Mouse (Mus musculus): ENCODE data around the gene Gm10644.

The Gm10644 gene

GRCm38 (mm10) chr8:83998231-83999056, 43.4 kb upstream of the Gm10644 start:
- peaks cover 50% of the 10 kb centered on the region for H3K36me3 ChIP-seq (ENCODE audit: insufficient read depth, low read length)
- H3K4me1 ChIP-seq (replicated peaks; ENCODE audit: low read depth, low read length), result peaks cover 54% of the 10 kb centered on the region
- peak overlapping the region; percentile 86 for H3K4me3 ChIP-seq (replicated peaks; ENCODE audit: low read length)
- H3K9me3 ChIP-seq (ENCODE audit: low read length), result no peaks in the 10 kb centered on the region
- TF ChIP-seq CTCF (conservative IDR thresholded peaks at IDR 0.05; ENCODE audit: low read length) (peak; percentile 43), NANOG (IDR thresholded peaks at IDR 0.05; ENCODE audit: borderline replicate concordance, low read length) (no peak), POU5F1 (IDR thresholded peaks at IDR 0.05; ENCODE audit: borderline replicate concordance, low read length) (no peak)
- H3K27me3 ChIP-seq (ENCODE audit: insufficient read depth, low read length), result peaks cover 40% of the 10 kb centered on the region

GRCm38 (mm10) chr8:83997511-83998141, 42.6 kb upstream of the Gm10644 start, which contains the start of gene Samd1:
Gene Samd1, plus strand, starts transcription at chr8:83997672.
- H3K4me3 ChIP-seq (replicated peaks; ENCODE audit: low read length), result peak within 1 kb of the TSS; percentile 86
- H3K27me3 ChIP-seq (ENCODE audit: insufficient read depth, low read length), result peaks cover 38% of the 10 kb centered on the region
- H3K36me3 ChIP-seq (ENCODE audit: insufficient read depth, low read length), result peaks cover 42% of the 10 kb centered on the region
- peaks cover 49% of the 10 kb centered on the region for H3K4me1 ChIP-seq (replicated peaks; ENCODE audit: low read depth, low read length)
- TF ChIP-seq POU5F1 (IDR thresholded peaks at IDR 0.05; ENCODE audit: borderline replicate concordance, low read length), result no peak
- TF ChIP-seq CTCF (conservative IDR thresholded peaks at IDR 0.05; ENCODE audit: low read length), result no peak
- TF ChIP-seq NANOG (IDR thresholded peaks at IDR 0.05; ENCODE audit: borderline replicate concordance, low read length), result no peak
- no peaks in the 10 kb centered on the region for H3K9me3 ChIP-seq (ENCODE audit: low read length)

- Histone ChIP-seq H3K9me3 (ENCODE audit: low read length) (no peaks in the 10 kb centered on the region), H3K4me1 (replicated peaks; ENCODE audit: low read depth, low read length) (peaks cover 44% of the 10 kb centered on the region), H3K36me3 (ENCODE audit: insufficient read depth, low read length) (peaks cover 40% of the 10 kb centered on the region), H3K4me3 (replicated peaks; ENCODE audit: low read length) (peak overlapping the region; percentile 85), H3K27me3 (ENCODE audit: insufficient read depth, low read length) (peaks cover 30% of the 10 kb centered on the region)
- TF ChIP-seq POU5F1 (IDR thresholded peaks at IDR 0.05; ENCODE audit: borderline replicate concordance, low read length), result no peak
- no peak for TF ChIP-seq NANOG (IDR thresholded peaks at IDR 0.05; ENCODE audit: borderline replicate concordance, low read length)
- no peak for TF ChIP-seq CTCF (conservative IDR thresholded peaks at IDR 0.05; ENCODE audit: low read length)
Observed at GRCm38 (mm10) chr8:83996567-83997505, 41.8 kb upstream of the Gm10644 start.

- H3K27me3 ChIP-seq (ENCODE audit: insufficient read depth, low read length), result peaks cover 25% of the 10 kb centered on the region
- no peak for TF ChIP-seq CTCF (conservative IDR thresholded peaks at IDR 0.05; ENCODE audit: low read length)
- peaks cover 47% of the 10 kb centered on the region for H3K36me3 ChIP-seq (ENCODE audit: insufficient read depth, low read length)
- H3K9me3 ChIP-seq (ENCODE audit: low read length), result no peaks in the 10 kb centered on the region
- H3K4me3 ChIP-seq (replicated peaks; ENCODE audit: low read length), result peak overlapping the region; percentile 85
- H3K4me1 ChIP-seq (replicated peaks; ENCODE audit: low read depth, low read length), result peaks cover 39% of the 10 kb centered on the region
Observed at GRCm38 (mm10) chr8:83995973-83996372, 41.0 kb upstream of the Gm10644 start.

GRCm38 (mm10) chr8:83994030-83994429, 39.0 kb upstream of the Gm10644 start:
- peaks cover 23% of the 10 kb centered on the region for H3K4me1 ChIP-seq (replicated peaks; ENCODE audit: low read depth, low read length)
- H3K4me3 ChIP-seq (replicated peaks; ENCODE audit: low read length), result no peak overlapping the region
- peaks cover 20% of the 10 kb centered on the region for H3K27me3 ChIP-seq (ENCODE audit: insufficient read depth, low read length)
- H3K36me3 ChIP-seq (ENCODE audit: insufficient read depth, low read length), result peaks cover 44% of the 10 kb centered on the region
- no peak for TF ChIP-seq CTCF (conservative IDR thresholded peaks at IDR 0.05; ENCODE audit: low read length)
- TF ChIP-seq POU5F1 (IDR thresholded peaks at IDR 0.05; ENCODE audit: borderline replicate concordance, low read length), result no peak
- TF ChIP-seq NANOG (IDR thresholded peaks at IDR 0.05; ENCODE audit: borderline replicate concordance, low read length), result no peak
- H3K9me3 ChIP-seq (ENCODE audit: low read length), result no peaks in the 10 kb centered on the region

GRCm38 (mm10) chr8:83992488-83992887, 37.5 kb upstream of the Gm10644 start:
- Histone ChIP-seq H3K27me3 (ENCODE audit: insufficient read depth, low read length) (peaks cover 20% of the 10 kb centered on the region), H3K4me3 (replicated peaks; ENCODE audit: low read length) (no peak overlapping the region), H3K36me3 (ENCODE audit: insufficient read depth, low read length) (peaks cover 53% of the 10 kb centered on the region), H3K9me3 (ENCODE audit: low read length) (no peaks in the 10 kb centered on the region), H3K4me1 (replicated peaks; ENCODE audit: low read depth, low read length) (peaks cover 29% of the 10 kb centered on the region)
- no peak for TF ChIP-seq CTCF (conservative IDR thresholded peaks at IDR 0.05; ENCODE audit: low read length)
- no peak for TF ChIP-seq POU5F1 (IDR thresholded peaks at IDR 0.05; ENCODE audit: borderline replicate concordance, low read length)
- TF ChIP-seq NANOG (IDR thresholded peaks at IDR 0.05; ENCODE audit: borderline replicate concordance, low read length), result no peak

- TF ChIP-seq CTCF (conservative IDR thresholded peaks at IDR 0.05; ENCODE audit: low read length), result no peak
- Histone ChIP-seq H3K27me3 (ENCODE audit: insufficient read depth, low read length) (peaks cover 6% of the 10 kb centered on the region), H3K36me3 (ENCODE audit: insufficient read depth, low read length) (peaks cover 71% of the 10 kb centered on the region), H3K9me3 (ENCODE audit: low read length) (no peaks in the 10 kb centered on the region), H3K4me3 (replicated peaks; ENCODE audit: low read length) (no peak overlapping the region), H3K4me1 (replicated peaks; ENCODE audit: low read depth, low read length) (peaks cover 18% of the 10 kb centered on the region)
Observed at GRCm38 (mm10) chr8:83990170-83990569, 35.2 kb upstream of the Gm10644 start.

GRCm38 (mm10) chr8:83989243-83989642, 34.2 kb upstream of the Gm10644 start:
- H3K27me3 ChIP-seq (ENCODE audit: insufficient read depth, low read length), result 0 out of 2 replicates have a peak, but pooled peaks cover under 1% of the 10 kb centered on the region
- H3K4me3 ChIP-seq (replicated peaks; ENCODE audit: low read length), result no peak overlapping the region
- H3K36me3 ChIP-seq (ENCODE audit: insufficient read depth, low read length), result peaks cover 71% of the 10 kb centered on the region
- H3K4me1 ChIP-seq (replicated peaks; ENCODE audit: low read depth, low read length), result peaks cover 18% of the 10 kb centered on the region
- TF ChIP-seq NANOG (IDR thresholded peaks at IDR 0.05; ENCODE audit: borderline replicate concordance, low read length), result no peak
- no peaks in the 10 kb centered on the region for H3K9me3 ChIP-seq (ENCODE audit: low read length)
